Mouse (Mus musculus): ENCODE results near the gene Cops7b. TPM values are rescaled to one million over a fixed set of nuclear protein-coding genes. Genes with fewer than 3 reads are reported as not detected.

Gene Cops7b
- total RNA-seq, 2 experiments from 2014 or later: 10.2 to 11.0 TPM

DNA sequence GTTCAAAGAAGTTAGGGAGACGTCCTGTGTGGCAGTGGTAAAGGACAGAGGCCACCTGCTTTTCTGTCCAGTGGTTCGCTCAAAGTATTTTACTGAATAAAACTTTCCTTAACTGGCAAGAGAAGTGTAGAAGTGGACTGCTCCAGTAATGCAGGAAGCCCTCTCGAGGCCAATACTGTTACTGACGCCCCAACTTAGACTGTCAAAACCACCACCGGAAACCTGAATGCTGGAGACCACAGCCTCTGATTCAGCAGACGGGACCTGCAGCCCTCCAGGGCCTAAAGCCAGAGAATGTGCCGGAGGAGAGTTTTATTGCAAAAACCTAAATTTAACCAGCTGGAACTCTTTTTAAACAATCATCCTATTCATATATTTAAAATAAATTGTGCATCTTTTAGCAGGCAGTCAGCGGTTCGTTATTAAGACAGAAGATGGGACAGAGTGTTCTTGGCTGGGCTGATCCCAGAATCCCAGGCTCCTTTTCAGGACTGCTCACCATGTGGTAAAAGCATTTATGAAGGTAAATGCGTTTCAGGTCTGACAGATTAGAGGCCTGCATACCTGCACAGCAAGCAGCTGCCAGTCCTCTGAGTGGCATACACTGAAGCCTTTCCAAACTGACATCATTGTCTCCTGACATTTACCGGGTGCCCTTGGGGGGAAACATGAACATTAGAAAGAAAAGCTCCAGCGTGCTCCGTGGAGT, 60.6 kb downstream of the Cops7b start:
- no peak for DNase-seq
- H3K27ac ChIP-seq: no peak overlapping the region

DNA sequence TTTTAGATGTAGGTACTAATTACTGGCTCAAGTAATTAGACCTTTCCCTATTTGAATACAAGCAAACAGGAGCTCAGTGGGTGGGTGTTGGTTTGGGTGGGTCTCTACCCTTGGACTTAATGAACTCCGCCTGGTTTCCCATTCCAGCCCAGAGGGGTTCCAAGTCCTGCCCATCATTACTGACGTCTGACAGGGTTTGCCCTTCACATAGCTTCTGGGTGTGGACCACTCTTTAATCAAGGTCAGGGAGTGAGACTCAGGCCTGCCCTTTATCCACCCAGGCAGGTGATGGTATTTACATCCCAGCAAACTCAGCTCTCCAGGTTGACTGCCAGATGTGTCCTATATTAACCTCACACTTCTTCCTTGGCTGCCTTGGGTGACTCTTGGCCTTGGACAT, 64.8 kb downstream of the Cops7b start:
- intact Hi-C loops (cut with DNase I): loop anchor here (10.0 kb wide), 1 partner anchor 537 kb away; the partner anchor contains the start of gene Prss56
- no peak for TF ChIP-seq CTCF (IDR thresholded peaks at IDR 0.05)
- H3K27ac ChIP-seq: no peak overlapping the region
- DNase-seq: no peak
- H3K4me3 ChIP-seq: no peak overlapping the region

More for the DNA sequence above, 60.6 kb downstream of the Cops7b start:
- H3K4me3 ChIP-seq: no peak overlapping the region
- intact Hi-C loops (cut with DNase I): loop anchor here (10.0 kb wide), 1 partner anchor 542 kb away; the partner anchor contains the start of gene Prss56
- peak; percentile 23; the same call in 1 of the 2 replicates for TF ChIP-seq CTCF (IDR thresholded peaks at IDR 0.05)

- H3K4me3 ChIP-seq: no peak overlapping the region
- peak; percentile 96 for TF ChIP-seq CTCF (IDR thresholded peaks at IDR 0.05)
- H3K27ac ChIP-seq: no peak overlapping the region
- DNase-seq: peak; percentile 72
- intact Hi-C loops (cut with DNase I): loop anchor here (1.0 kb wide), 1 partner anchor 391 kb away; no protein-coding TSS in a partner anchor
Observed at GRCm38 (mm10) chr1:86650272-86650671, 67.6 kb downstream of the Cops7b start.

DNA sequence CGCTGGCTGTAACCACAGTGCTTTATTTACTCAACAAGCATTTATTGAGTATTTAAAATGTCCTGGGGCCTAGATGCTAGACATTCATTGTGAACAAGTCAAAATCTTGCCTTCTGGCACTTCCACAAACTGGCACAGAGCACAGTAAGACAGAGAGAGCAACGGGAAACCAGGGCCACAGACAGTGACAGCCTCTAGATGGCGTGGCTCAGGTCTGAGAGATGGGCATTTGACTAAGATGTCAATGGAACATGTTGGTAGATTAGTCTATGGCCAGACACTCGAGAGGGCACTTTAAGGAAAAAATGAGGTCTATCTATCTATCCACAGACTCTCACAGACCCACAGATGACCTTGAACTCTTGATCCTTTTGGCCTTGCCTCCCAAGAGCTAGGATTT, 70.0 kb downstream of the Cops7b start:
- intact Hi-C loops (cut with DNase I): no loop called here
- no peak for DNase-seq
- no peak overlapping the region for H3K27ac ChIP-seq
- peak; percentile 24; the same call in 1 of the 2 replicates for TF ChIP-seq CTCF (IDR thresholded peaks at IDR 0.05)
- no peak overlapping the region for H3K4me3 ChIP-seq

GRCm38 (mm10) chr1:86657071-86657470, 74.4 kb downstream of the Cops7b start:
- intact Hi-C loops (cut with DNase I): no loop called here
- DNase-seq: no peak
- TF ChIP-seq CTCF (IDR thresholded peaks at IDR 0.05): no peak
- H3K27ac ChIP-seq: no peak overlapping the region
- H3K4me3 ChIP-seq: no peak overlapping the region

Small RNAs within 50 kb of the gene (microRNA-seq; reads per million reads assigned to microRNA genes)
- not detected for gene Gm22955

Other genes starting within 250 kb of the Cops7b start
- gene Ncl, start 223.5 kb upstream of the Cops7b start, total RNA-seq (2021): 100 to 1,000 TPM; 102 to 105 TPM
- gene Nmur1, start 156.7 kb upstream of the Cops7b start, total RNA-seq (2021): not detected
- gene Tex44, start 156.6 kb upstream of the Cops7b start, total RNA-seq (2021): not detected
- gene Ptma, start 56.2 kb upstream of the Cops7b start, total RNA-seq (2021): 100 to 1,000 TPM in 1 of 2 experiments, 10 to 100 TPM in 1; 58.5 to 108 TPM
- gene Pde6d, start 275 bp upstream of the Cops7b start, total RNA-seq (2021): 10 to 100 TPM; 24.3 to 30.3 TPM
- 1 to 10 TPM in 1 of 2 experiments, under 1 TPM in 1; 0.36 to 1.0 TPM for gene Nppc, start 87.7 kb downstream of the Cops7b start, total RNA-seq (2021)
- 10 to 100 TPM; 11.7 to 14.2 TPM for gene Dis3l2, start 120.9 kb downstream of the Cops7b start, total RNA-seq (2021)

All from gastrocnemius, adult 2 months (tissue).